Mouse (Mus musculus) lung, postnatal 0 days (tissue): ENCODE data around the gene Marf1. TPM values are rescaled to one million over a fixed set of nuclear protein-coding genes. Genes with fewer than 3 reads are reported as not detected.

Experiments used
- ATAC-seq: fragments of 200-750 bp; cut with Nextera tagmentation; 2 replicates; pipeline ENCODE4 v1.8.0; 2017; ENCODE audit warnings: moderate library complexity
- DNase-seq: peaks from one replicate; pipeline ENCODE4 v3.0.0-alpha.2; 2016; ENCODE audit warnings: low spot score
- H3K27ac ChIP-seq: fragments of 300-500 bp; sonication (generic); 2 replicates; pipeline ENCODE4 v1.5.1; 2014; ENCODE audit warnings: antibody characterized with exemption, mild to moderate bottlenecking, low read length, mixed read lengths
- H3K27me3 ChIP-seq: fragments of 300-500 bp; sonication (generic); replicated peaks from 2 replicates; pipeline ENCODE4 v1.6.1; 2014; ENCODE audit warnings: low read length, mixed read lengths; ENCODE audit not compliant: insufficient read depth
- H3K36me3 ChIP-seq: fragments of 300-500 bp; sonication (generic); 2 replicates; pipeline ENCODE4 v1.6.1; 2014; ENCODE audit warnings: low read length, mixed read lengths; ENCODE audit not compliant: insufficient read depth
- H3K4me1 ChIP-seq: fragments of 300-500 bp; sonication (generic); 2 replicates; pipeline ENCODE4 v1.6.1; 2014; ENCODE audit warnings: antibody characterized with exemption, low read depth, low read length, mixed read lengths; ENCODE audit not compliant: insufficient read depth
- H3K4me2 ChIP-seq: fragments of 300-500 bp; sonication (generic); replicated peaks from 2 replicates; pipeline ENCODE4 v1.6.1; 2014; ENCODE audit warnings: low read depth, mild to moderate bottlenecking, low read length, moderate library complexity, mixed read lengths
- H3K4me3 ChIP-seq: fragments of 300-500 bp; sonication (generic); 2 replicates; pipeline ENCODE4 v1.5.1; 2014; ENCODE audit warnings: low read depth, low read length
- H3K9ac ChIP-seq: fragments of 300-500 bp; sonication (generic); replicated peaks from 2 replicates; pipeline ENCODE4 v1.6.1; 2014; ENCODE audit warnings: low read depth, mild to moderate bottlenecking
- H3K9me3 ChIP-seq: fragments of 300-500 bp; sonication (generic); 2 replicates; pipeline ENCODE4 v1.6.1; 2016; ENCODE audit warnings: low read length, mixed read lengths
- CTCF ChIP-seq: IDR thresholded peaks from 2 replicates; pipeline ENCODE4 v1.5.1; 2016; ENCODE audit warnings: antibody characterized with exemption, mild to moderate bottlenecking
- EP300 ChIP-seq: IDR thresholded peaks from 2 replicates; pipeline ENCODE4 v1.6.1; 2016; ENCODE audit warnings: antibody characterized with exemption, mild to moderate bottlenecking, control low read depth
- WGBS: fragments of 180-500 bp; shearing (Covaris S2); extraction: QIAGEN DNeasy Blood & Tissue Kit; methylation state at CpG from one replicate; pipeline ENCODE4 v1.1.7; 2014; 5-methylcytosine and 5-hydroxymethylcytosine counted together
- polyA plus RNA-seq: library from polyadenylated mRNA; unstranded; fragments of >200 nt; fragmentation: Nextera tagmentation; extraction: Ambion mirVana; gene quantifications from 2 replicates; pipeline ENCODE4 v1.2.1, GENCODE M21; 2015

Gene Marf1
- polyA plus RNA-seq, 1 experiment from 2014 or later: 13.2 TPM

- no peak for TF ChIP-seq CTCF
- DNase-seq (no peak), ATAC-seq (no peak)
- Histone ChIP-seq H3K9me3 (no peaks in the 10 kb centered on the region), H3K36me3 (peaks cover 45% of the 10 kb centered on the region), H3K4me3 (no peak overlapping the region), H3K9ac (no peak overlapping the region), H3K4me1 (no peaks in the 10 kb centered on the region), H3K27me3 (no peaks in the 10 kb centered on the region), H3K27ac (no peak overlapping the region), H3K4me2 (no peak overlapping the region)
- 97% methylated on average over 5 of the region's 5 CpGs for WGBS
Observed at GRCm38 (mm10) chr16:14120941-14121340, 42.2 kb downstream of the Marf1 start.

- DNase-seq (no peak), ATAC-seq (no peak)
- no peaks in the 10 kb centered on the region for H3K27me3 ChIP-seq
- no peaks in the 10 kb centered on the region for H3K4me1 ChIP-seq
- WGBS: 40% methylated on average over 2 of the region's 2 CpGs
- no peak overlapping the region for H3K4me2 ChIP-seq
- TF ChIP-seq EP300: no peak
- TF ChIP-seq CTCF: no peak
- no peaks in the 10 kb centered on the region for H3K9me3 ChIP-seq
- H3K4me3 ChIP-seq: no peak overlapping the region
- no peak overlapping the region for H3K9ac ChIP-seq
- no peak overlapping the region for H3K27ac ChIP-seq
- H3K36me3 ChIP-seq: peaks cover 35% of the 10 kb centered on the region
Observed at GRCm38 (mm10) chr16:14117299-14117698, 45.9 kb downstream of the Marf1 start.

GRCm38 (mm10) chr16:14112742-14113141 is 50.4 kb downstream of the Marf1 start:
- H3K4me3 ChIP-seq: no peak overlapping the region
- DNase-seq: no peak
- no peak for ATAC-seq
- H3K27ac ChIP-seq: no peak overlapping the region
- H3K4me1 ChIP-seq: no peaks in the 10 kb centered on the region
- 92% methylated on average over 3 of the region's 3 CpGs for WGBS
- no peaks in the 10 kb centered on the region for H3K27me3 ChIP-seq
- H3K4me2 ChIP-seq: no peak overlapping the region
- no peak overlapping the region for H3K9ac ChIP-seq
- TF ChIP-seq CTCF (no peak), EP300 (no peak)
- H3K36me3 ChIP-seq: peaks cover 40% of the 10 kb centered on the region
- H3K9me3 ChIP-seq: no peaks in the 10 kb centered on the region

GRCm38 (mm10) chr16:14112133-14112532 is 51.0 kb downstream of the Marf1 start:
- 66% methylated on average over 2 of the region's 2 CpGs for WGBS
- Histone ChIP-seq H3K9ac (no peak overlapping the region), H3K9me3 (no peaks in the 10 kb centered on the region), H3K36me3 (peaks cover 36% of the 10 kb centered on the region), H3K27ac (no peak overlapping the region), H3K4me1 (no peaks in the 10 kb centered on the region), H3K4me3 (no peak overlapping the region), H3K4me2 (no peak overlapping the region), H3K27me3 (no peaks in the 10 kb centered on the region)
- no peak for TF ChIP-seq EP300
- no peak for TF ChIP-seq CTCF
- DNase-seq (peak; percentile 19), ATAC-seq (no peak)

GRCm38 (mm10) chr16:14110922-14111321 is 52.2 kb downstream of the Marf1 start:
- no peak overlapping the region for H3K4me3 ChIP-seq
- peaks cover 36% of the 10 kb centered on the region for H3K36me3 ChIP-seq
- no peak for TF ChIP-seq CTCF
- no peak for TF ChIP-seq EP300
- no peaks in the 10 kb centered on the region for H3K9me3 ChIP-seq
- no peak for ATAC-seq
- no peak overlapping the region for H3K4me2 ChIP-seq
- no peaks in the 10 kb centered on the region for H3K4me1 ChIP-seq
- DNase-seq: peak; percentile 18
- WGBS: 67% methylated on average over 2 of the region's 2 CpGs
- no peak overlapping the region for H3K9ac ChIP-seq
- no peak overlapping the region for H3K27ac ChIP-seq
- H3K27me3 ChIP-seq: no peaks in the 10 kb centered on the region

- TF ChIP-seq EP300 (no peak), CTCF (no peak)
- no peak for DNase-seq
- ATAC-seq: no peak
- Histone ChIP-seq H3K9ac (no peak overlapping the region), H3K9me3 (no peaks in the 10 kb centered on the region), H3K36me3 (peaks cover 29% of the 10 kb centered on the region), H3K27ac (no peak overlapping the region), H3K4me1 (no peaks in the 10 kb centered on the region), H3K4me3 (no peak overlapping the region), H3K27me3 (no peaks in the 10 kb centered on the region), H3K4me2 (no peak overlapping the region)
- 79% methylated on average over 3 of the region's 3 CpGs for WGBS
Observed at GRCm38 (mm10) chr16:14109651-14110230, 53.4 kb downstream of the Marf1 start.

- Histone ChIP-seq H3K4me2 (no peak overlapping the region), H3K27ac (no peak overlapping the region), H3K27me3 (no peaks in the 10 kb centered on the region), H3K9ac (no peak overlapping the region), H3K4me3 (no peak overlapping the region), H3K9me3 (no peaks in the 10 kb centered on the region), H3K36me3 (peaks cover 8% of the 10 kb centered on the region), H3K4me1 (no peaks in the 10 kb centered on the region)
- no peak for DNase-seq
- TF ChIP-seq CTCF: no peak
- TF ChIP-seq EP300: no peak
- WGBS: 82% methylated on average over 6 of the region's 6 CpGs
- no peak for ATAC-seq
Observed at GRCm38 (mm10) chr16:14105891-14106290, 57.3 kb downstream of the Marf1 start.
